Mouse (Mus musculus): ENCODE results near the gene Rnf167. TPM values are rescaled to one million over a fixed set of nuclear protein-coding genes. Genes with fewer than 3 reads are reported as not detected.
A peak's percentile ranks its signal among the peaks of the same experiment; 100 is the strongest.

Rnf167 gene
- polyA plus RNA-seq (2017; shearing (Covaris generic)): 100 to 1,000 TPM; 389 to 496 TPM

DNA sequence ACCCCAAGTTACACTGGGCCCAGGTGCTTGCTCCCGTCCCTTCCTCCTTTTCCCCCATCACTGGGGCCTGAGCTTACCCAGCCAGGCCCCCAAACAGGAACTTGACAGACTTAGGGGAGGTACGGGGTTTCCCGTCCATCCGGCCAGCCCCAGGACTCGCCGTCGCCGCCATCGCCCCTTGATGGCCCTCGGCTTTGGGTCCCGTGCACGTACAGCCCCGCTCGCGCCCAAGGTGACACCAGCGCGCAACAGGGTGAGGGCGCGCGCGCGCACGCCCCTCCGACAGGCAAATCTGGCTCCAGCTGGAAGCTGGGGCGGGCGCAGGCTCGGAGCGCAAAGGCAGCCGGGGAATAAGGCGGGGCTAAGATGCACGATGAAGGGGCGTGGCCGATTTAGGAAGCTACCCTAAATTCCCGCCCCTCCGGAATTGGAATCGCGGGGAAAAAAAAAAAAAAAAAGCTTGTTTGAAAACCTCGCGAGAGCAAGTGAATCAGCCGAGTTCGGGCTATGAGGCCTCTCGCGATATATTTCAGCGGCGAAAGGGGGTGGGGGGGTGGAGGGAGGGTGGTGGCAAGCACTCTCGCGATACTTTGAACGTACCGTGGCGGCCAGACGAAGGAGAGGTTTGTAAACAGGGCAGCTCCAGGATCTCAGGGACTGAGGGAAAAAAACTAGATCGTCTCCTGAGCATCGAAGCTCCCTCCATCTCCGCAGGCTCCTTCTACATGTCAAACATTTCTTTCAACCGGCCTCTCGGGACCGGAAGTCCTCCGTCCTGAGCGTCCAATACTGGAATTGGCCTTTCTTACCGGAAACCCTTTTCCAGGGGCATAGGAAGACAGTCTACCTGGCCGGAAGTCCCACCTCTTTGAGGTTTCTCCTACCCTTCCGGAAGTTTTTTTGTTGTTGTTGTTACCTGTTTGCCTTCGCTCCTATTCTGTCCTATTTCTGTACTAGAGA lies at the start of gene Rnf167, which contains the start of gene Slc25a11:
TSS of gene Rnf167 (plus strand) at position 545 of the 960 bp plus-strand sequence.
TSS of gene Slc25a11 (minus strand) at position 789 of the 960 bp plus-strand sequence.
- peak; percentile 72 for ATAC-seq

DNA sequence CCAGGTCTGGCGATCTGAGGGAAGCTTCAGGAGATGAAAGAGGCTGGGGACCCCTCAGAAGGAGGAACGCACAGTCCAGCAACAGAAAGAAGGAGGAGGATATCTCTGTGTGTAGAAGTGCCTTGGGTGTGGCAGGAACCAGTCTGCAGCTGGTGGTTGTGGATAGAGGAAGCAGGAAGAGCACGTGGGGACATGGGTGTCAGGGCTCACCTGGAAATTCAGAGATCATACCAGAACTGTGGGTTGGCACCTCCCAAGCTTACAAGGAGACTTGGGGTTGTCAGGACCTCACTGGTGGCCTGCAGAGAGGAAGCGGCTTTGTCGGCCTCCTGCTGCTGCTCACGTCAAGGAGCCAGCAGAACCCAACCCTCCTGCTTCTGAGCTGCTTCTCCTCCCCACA lies 49.7 kb upstream of the Rnf167 start:
- ATAC-seq: peak; percentile 35

DNA sequence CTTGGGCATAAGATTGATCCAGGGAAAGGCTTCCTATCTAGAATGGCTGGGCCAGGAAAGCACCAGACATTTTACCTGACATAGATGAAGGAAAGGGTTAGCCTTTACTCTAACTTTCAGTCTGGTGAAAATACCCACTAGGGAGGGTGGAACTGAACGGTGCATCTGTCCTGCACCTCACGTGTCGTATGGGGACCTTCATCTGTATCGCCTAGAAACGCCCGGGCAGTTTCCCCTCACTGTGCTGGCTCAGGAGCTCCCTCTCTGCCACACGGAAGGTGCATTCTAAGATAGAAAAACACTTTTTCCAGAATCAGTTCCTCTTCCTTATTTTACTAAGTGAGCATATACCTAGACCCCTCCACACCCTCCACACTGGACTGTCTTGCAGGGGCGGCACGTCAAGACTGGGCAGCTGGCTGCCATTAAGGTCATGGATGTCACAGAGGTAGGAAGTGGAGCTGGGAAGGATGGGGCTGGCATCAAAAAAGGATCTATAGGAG lies 48.5 kb upstream of the Rnf167 start:
- no peak for ATAC-seq

DNA sequence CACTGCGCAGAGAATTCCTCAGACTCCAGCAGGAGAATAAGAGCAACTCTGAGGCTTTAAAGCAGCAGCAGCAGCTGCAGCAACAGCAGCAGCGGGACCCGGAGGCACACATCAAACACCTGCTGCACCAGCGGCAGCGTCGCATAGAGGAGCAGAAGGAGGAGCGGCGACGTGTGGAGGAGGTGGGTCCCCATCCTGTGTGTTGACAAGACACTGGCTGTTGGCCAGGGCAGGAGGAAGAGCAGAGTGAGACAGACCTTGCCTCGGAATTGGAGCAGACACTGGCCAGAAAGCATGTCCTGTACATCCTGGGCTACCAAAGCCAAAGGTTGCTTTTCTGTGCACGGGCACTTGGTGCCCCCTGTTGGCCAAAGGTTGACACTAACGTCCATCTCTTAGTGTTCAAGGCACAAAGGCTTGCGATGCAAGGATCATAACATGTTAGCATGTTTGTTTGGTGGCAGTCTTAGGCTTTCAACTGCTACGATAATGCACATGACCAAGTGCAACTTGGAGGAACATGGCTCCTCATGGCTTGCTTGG lies 41.9 kb upstream of the Rnf167 start:
- ATAC-seq: peak; percentile 71

DNA sequence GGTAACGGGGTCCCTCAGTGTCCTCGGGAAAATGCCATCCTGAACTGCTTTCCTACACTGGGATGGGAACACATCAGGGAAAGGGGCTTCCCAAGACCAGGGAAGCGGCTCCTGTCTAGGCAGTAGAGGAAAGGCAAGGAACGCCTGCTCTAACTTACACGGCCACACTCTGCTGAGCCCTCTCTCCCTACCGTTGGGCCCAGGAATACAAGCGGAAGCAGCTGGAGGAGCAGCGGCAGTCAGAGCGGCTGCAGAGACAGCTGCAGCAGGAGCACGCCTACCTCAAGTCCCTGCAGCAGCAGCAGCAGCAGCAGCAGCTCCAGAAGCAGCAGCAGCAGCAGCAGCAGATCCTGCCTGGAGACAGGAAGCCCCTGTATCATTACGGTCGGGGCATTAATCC lies 40.3 kb upstream of the Rnf167 start:
- ATAC-seq: no peak

DNA sequence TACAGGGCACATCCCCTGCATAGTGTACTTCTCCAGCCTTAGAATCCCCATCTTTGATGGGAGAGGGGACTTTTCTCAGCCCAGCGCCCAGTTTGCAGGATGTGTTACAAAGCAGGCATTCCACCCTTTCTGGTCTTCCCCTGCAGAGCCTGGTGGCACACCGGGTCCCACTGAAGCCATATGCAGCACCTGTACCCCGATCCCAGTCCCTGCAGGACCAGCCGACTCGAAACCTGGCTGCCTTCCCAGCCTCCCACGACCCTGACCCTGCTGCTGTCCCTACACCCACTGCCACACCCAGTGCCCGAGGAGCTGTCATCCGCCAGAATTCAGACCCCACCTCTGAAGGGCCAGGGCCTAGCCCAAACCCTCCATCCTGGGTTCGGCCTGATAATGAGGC lies 39.4 kb upstream of the Rnf167 start:
- ATAC-seq: no peak

DNA sequence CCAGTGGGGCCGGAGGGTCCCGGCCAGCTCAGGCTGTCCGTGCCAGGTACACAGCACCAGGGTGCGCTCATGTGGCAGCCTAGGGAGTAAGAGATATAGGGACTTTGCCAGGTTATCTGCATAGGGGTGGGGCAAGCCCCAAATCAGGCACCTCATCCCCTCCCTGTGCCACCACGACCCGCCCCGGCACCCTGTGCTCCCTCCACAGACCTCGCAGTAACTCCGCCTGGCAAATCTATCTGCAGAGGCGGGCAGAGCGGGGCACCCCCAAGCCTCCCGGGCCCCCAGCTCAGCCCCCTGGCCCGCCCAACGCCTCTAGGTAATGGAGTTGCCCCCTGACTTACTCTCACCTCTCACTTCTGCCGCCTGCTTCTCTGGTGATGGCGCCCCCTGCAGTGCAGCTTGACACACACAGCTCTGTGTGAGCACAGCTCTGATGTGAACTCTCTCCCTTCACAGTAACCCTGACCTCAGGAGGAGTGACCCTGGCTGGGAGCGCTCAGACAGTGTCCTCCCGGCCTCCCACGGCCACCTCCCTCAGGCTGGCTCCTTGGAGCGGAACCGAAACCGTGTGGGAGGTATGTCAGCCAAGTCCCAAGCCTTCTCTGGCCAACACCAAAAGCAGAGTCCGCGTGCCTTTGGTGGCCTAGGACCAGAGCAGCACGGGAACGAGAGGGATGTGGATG lies 38.5 kb upstream of the Rnf167 start:
- no peak for ATAC-seq

DNA sequence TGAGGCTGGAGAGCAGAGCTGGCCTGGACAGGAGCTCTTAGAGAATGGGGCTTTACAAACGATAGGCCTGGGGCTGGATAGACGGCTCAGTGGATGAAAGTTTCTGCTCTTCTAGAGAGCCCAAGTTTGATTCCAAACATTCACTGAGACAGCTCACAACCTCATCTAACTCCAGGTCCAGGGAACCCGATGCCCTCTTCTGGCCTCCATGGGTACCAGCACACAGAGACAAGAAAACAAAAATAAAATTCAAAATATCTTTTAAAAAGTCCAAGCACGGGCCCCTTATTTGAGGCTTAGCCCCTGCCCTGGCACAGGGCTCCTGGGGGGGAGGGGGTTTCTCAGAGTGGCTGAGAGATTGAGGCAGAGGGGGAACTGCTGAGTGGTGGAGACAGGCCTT lies 36.3 kb upstream of the Rnf167 start:
- ATAC-seq: no peak

DNA sequence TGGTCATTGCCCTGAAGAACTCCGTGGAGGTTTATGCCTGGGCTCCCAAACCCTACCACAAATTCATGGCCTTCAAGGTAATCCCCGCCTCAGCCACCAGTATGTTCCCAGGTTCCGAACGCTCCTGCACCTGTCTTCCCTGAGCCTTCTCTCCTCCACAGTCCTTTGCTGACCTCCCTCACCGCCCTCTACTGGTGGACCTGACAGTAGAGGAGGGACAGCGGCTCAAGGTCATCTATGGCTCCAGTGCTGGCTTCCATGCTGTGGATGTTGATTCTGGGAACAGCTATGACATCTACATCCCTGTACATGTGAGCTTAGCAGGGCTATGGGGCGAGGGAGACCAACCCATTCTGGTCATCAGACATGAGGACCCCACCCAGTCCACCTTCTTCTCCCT lies 34.5 kb upstream of the Rnf167 start:
- ATAC-seq: no peak

DNA sequence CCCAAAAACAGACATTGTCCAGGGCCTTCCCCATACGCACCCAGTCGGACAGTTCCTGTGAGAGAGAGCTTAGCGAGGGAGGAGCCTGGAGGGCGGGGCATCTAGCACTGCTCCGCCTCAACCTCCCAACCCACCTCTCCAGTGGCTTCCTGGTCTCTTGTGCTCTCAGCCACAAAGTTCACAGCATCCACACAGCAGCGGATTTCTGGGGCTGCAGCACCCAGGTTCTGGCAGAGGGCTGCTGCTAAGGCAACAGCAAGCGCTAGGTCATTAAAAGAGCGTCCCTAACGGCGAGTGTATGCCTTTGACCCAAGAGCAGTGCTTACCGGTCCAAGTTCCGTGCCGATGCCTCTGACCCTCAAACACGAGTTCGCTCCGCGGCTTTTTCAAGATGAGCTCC lies 32.0 kb upstream of the Rnf167 start:
- peak; percentile 95 for ATAC-seq

DNA sequence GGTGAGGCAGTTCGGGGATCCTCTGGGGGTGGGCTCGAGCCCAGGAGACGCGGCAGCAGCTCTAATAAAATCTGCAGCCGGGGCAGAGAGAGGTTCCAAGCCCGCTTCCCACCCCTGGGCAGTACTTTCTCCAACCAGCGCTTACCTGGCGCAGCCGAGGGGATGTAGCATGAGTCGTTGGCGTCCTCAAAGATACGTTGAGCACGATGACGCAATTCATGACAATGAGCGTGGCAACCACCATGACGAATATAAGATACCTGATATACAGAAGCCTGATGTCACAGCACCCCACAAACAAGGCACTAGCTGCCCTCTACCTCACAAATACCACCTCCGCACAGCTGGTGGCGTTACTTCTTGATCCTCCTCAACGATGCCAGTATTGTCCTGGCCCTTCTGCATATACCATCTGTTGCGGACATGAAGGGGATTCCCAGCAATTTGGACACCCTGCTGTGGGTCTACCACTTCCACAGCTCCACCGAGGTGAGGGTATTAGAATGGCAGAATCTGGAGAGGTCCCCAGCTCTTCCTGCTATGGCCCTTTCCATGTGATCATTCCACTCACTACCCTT lies 31.4 kb upstream of the Rnf167 start, which contains the start of gene 4930544D05Rik:
TSS of gene 4930544D05Rik (plus strand) at position 333 of the 578 bp plus-strand sequence.
- peak; percentile 72 for ATAC-seq

DNA sequence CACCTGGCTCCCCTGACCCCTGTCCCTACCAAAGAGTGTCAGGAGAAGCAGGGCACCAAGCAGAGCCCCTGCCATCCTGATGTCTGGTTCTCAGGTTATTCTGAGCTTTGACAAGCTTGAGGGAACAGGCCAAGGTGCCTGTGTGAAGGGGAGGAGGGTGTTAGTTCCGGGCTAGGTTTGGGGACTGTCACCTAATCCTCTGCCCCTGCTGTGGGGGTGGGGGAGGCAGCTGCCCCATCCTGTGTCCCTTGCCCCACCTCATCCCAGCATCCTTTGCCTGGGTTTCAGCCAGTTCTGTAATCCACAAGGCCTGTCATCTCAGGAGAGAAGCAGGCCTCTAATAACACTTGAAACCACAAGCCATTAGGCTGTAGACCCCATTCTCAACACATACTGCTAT lies 27.9 kb upstream of the Rnf167 start, which contains the start of gene Chrne:
TSS of gene Chrne (minus strand) at position 116 of the 400 bp plus-strand sequence.
- no peak for ATAC-seq

DNA sequence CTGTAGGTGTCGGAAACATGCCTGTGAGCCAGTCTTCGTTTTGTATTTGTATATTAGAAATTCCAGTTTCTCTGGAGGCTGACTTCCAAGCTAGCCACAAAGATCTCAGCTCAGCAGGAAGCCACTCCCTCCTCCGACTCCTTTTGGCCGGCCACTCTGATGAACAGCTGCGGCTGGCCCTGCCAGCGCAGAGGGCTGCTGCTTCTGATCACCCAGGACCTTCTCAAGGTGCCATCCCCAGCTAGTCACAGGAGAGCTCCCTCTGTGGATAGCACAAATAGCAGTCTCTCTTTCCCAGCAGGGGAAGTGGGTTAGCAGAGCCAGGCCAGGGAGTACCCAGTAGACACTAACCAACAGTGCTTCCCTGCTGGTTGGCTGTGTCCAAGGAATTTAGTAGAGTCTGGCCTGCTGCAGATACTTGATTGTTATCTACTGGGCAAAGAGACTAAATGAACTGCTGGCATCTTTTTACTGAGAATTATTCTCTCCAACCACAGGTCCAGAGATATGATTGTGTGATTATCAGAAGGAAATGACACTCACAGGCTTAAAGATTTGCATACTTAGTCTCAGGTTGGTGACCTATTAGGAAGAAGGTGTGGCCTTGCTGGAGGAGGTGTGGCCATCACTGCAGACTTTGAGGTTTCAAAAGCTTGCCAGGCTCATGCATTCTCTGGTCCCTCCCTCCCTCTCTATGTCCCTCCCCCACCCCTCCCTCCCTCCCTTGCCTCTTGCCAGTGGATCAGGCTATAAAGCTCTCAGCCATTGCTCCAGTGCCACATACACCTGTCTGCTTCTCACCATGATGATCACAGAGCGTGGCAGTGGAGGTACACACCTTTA lies 24.8 kb upstream of the Rnf167 start:
- peak; percentile 78 for ATAC-seq

DNA sequence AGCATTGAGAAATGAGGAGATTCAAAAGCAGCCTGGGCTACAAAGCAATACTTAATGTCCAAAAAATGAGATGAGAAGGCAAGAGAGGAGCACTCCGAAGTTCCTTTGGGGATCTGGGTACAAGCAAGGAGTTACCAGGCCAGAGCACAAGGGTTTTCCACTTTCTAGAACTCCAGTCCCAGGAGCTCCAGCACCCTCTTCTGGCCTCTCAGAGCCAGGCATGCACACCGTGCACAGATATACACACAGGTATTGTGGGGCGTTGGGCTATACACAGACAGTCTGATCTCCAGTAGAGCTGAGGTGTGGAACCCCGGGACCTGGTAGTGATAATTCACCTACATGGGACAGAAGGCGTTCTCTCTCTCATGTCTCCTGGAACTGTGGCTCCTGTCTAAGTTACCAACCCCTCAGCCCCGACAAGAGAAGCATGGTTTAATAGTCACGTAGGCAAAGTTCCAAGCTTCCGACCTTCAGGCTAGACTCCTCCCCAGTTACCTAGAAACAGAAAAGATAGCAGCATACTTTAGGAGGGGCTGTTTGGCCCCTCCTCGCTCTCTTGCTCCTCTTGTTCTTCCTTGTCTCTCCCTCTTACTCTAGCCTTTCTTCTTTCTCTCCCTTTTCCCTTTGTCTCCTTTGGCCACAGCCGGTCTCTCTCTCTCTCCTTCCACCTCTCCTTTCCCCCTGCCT lies 23.8 kb upstream of the Rnf167 start:
- ATAC-seq: no peak

DNA sequence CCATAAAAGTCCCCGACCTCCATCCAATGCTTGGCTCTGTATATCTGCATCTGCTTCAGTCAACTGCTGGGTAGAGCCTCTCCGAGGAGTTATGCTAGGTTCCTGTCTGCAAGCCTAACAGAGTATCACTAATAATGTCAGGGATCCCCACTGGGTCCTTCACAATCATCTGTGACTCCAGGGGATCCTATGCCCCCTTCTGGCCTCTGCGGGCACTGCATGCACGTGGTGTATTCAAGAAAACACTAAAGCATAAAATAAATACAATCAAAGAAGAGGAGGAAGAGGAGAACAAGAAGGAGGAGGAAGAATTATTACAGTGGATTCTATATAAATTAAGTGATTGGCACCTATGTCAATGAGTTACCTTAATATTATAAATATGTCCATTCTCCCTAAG lies 21.6 kb upstream of the Rnf167 start:
- no peak for ATAC-seq

DNA sequence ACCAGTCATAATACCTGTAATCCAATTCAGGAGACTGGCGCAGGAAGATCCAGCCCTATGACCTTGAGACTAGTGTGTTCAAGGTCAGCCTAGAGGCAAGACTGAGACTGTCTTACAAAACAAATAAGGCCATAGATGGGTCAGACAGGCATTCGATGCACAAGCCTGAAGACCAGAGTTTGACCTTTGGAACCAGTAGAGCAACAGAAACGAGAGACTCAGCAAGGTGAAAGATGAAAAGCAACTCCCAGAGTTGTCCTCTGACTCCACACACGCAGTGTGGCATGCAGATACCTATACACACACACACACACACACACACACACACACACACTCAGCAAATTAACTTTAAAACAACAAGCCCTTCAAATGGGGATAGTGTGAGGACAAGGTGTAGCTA lies 20.2 kb upstream of the Rnf167 start:
- no peak for ATAC-seq

DNA sequence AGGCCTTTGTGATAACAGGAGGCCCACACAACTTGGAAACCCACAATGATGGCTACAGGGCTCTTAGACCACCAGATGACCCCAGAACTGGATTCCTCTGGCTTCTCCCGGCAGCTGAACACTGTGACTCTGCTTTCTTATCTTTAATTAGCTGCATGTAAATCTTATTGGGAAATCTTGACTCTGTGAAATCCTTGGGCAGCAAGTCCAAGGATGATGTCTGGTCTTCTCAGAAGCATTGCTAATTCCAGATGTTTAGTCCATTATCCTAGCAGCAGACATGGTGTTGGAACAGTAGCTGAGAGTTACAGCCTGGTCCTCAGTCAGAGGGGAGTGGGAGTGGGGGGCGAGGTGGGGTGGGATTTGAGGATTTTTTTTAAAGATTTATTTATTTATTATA lies 18.6 kb upstream of the Rnf167 start:
- ATAC-seq: no peak

DNA sequence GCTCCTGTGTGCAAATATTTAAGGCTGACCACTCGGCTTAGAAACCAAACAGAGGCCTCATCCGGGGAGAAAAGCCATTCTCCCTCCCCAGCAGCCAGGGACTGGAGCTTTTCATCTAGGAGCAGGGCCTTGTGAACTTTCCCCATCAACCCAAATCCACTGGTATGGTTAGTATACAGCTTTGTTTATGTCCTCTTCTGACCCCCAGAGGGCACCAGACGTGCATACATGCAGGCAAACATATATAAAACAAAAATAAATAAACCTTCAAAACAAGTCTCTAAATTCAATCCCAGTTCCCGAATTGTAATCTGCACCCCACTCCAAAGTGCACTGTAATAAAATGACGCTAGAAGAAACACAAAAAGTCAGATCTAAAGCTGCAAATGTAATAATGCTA lies 17.5 kb upstream of the Rnf167 start:
- no peak for ATAC-seq

DNA sequence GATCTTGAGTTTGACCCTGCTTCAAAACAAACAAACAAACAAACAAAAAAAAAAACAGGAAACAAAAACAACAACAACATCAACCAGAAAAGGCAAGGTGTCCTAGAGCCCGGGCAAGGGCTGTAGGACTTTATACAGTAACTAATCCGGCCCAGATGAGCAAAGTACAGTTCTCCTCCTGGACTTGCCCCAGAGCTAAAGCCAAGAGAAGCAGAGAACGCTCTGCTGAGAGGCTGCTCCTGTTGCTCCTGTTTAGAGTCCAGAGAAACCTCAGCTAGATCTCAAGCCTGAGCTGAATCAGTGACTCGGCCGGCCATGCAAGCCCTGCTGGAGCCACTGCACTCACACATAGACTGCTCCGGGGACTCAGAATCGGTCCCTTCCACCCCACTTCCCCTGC lies 16.9 kb upstream of the Rnf167 start:
- ATAC-seq: no peak

DNA sequence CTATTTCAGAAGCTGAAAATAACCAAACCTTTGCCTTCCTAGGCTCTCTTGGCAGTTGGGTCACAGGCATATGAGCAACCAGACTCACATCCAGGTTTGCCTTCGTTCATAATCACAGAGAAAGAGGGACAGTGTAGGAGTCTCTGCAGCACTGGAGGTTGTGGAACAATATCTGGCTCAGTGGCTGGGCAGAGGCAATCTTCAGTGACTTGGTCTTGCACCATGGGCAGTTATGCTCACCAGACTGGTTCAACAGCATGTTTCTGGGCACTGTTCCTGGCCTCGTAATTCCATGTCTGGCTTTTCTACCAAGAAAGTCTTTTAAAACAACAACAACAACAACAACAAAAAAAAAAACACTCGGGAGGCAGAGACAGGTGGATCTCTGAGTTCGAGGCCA lies 11.4 kb upstream of the Rnf167 start:
- no peak for ATAC-seq

DNA sequence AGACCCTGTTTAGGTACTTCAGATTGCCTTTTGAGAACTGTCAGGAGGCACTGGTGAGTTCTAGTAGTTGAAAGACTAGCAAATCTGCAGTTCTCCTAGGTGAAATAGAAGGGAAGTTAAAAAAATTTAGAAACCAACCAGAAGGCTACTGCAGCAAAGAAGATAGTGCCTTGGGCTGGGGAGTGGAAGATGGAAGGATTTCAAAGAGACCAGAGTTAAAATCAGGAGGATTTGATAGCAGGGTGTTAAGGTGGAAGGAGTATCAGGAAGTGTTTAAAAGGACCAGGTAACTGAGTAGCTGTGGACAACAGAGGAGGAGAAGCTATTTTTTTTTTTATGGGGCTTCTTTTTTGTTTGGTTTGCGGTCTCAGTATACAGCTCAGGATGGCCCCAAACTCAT lies 9.3 kb upstream of the Rnf167 start:
- ATAC-seq: no peak

Measured in CD4-positive, CD25-positive, alpha-beta regulatory T cell, adult 4 months (primary cell).